Mouse (Mus musculus) natural killer cell, adult 2 months (primary cell): ENCODE measurements around the gene Gm2237.
"Not testable (repeated sequence)": the region's sequence is repeated elsewhere in the genome, so short reads cannot be mapped to it uniquely, and the experiment has no call there.

ENCODE experiments used
- DNase-seq, 2 experiments: peaks; one replicate each; pipeline ENCODE4 v3.0.0; 2022; ENCODE audit warnings: low spot score in 2 of 2

Gm2237 gene

DNA sequence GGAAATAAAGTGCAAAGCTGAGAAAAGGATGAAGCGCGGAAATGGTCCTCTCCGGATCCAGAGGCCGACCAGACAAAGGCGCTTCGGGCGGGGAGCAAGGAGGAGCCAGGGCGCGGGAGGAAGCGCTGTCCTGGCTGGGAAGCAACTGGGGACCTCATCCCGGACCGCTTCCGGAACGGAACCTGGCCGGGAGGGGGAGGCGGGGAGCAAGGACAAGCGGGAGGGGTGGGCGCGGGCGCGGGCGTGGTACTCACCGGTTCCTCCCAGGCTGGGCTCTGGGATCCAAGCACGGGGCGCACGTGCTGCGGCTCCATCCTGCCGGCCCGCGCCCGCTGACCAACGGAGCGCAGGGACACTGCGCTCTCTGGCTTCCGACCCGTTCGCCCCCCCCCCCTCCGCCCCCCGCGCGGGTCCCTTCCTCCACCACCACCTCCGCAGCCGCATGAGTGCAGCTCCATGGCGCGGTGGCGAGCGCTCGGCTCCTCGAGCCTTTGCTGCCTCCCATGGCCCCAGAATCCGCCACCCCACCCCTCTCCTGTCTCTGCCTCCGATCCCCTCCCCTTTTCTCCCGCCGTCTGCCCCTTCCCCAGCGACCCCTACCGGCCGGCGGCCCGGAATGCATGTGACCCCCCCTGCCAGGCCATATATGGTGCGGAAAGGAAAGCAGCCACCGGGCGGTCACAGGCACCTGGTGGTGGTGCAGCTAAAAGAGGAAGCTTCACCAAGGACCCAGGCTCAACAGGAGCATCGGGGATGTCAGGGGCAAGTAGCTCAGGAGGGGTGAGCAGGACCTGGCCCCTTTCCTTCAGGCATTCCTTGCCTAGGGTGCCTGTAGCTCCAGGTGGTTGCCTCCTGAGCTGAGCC, at the start of gene Gm2237:
Gene Gm2237, minus strand, starts transcription at position 332 of the 864 bp plus-strand sequence.
- peak in 1 of 2 experiments; percentile 33 for DNase-seq

DNA sequence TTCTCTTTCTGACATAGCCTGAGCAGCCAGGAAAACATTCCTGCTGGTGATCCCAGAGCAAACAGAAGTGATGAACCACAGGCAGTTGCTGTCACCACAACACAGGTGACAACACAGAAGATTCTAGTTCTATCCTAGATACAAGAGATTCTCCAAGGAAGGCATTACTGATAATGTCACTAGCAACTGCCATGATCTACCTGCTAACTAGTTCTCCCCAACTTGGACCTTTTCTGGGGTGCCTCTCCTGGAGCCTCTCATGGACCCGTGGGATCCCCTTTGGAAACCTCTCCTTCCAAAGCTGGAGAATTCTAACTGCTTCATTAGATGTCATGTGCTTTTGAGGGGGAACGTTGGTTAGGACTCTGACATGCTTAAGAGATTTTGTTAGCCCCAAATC, 17.5 kb upstream of the Gm2237 start, which contains the start of gene Gm5458:
Gene Gm5458, minus strand, starts transcription at position 101 of the 400 bp plus-strand sequence.
- not testable (repeated sequence) for DNase-seq

GRCm38 (mm10) chr14:19549863-19550262, 35.1 kb downstream of the Gm2237 start, which contains the start of gene Gm2244:
Gm2244 (minus strand) TSS chr14:19549963.
- not testable (repeated sequence) for DNase-seq
